In the genomic region with DNA sequence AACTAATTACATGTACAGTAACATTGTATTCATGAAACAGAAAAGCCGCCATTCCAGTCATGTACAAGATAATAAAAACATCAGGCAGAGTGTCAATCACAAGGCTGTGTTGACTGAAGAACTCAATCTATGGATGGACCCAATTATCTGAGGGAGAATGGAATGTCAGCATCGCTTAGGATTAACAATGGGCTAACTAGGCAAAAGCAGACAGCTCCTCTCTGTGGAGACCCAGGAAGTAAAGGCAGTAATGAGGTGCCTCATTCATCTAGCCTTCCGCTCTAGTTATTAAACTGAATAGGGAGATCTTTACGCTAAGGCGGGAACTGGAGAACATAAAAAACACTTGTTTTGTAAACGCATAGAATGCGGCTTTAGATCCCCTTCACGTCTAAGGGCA, we compare ENCODE assay signal across 18 mouse cellular contexts.
DNase-seq lines count a peak whose midpoint lies in the region; ATAC-seq lines count a peak whose summit lies in the region.
"Had no signal": no experiment of that assay in that cellular context is flagged by ENCODE, and none has a peak within 500 bp of the region (broad histone marks: within the 10 kb centered on the region; RNA-seq: fewer than 3 reads in every experiment).

No protein-coding gene starts in this region.

- no peaks in the 10 kb centered on the region for H3K27me3 ChIP-seq in forebrain, embryonic 15.5 days
- H3K27me3 ChIP-seq: embryonic facial prominence, embryonic 13.5 days; lung, embryonic 15.5 days had no signal

- intact Hi-C loops in left cerebral cortex, postnatal 4 days (cut with DNase I), result no loop called here

- no peaks in the 10 kb centered on the region for H3K9me3 ChIP-seq in forebrain, embryonic 15.5 days
- H3K9me3 ChIP-seq: embryonic facial prominence, embryonic 13.5 days; lung, embryonic 15.5 days had no signal

- peaks cover 4% of the 10 kb centered on the region; the same call in 1 of the 2 replicates for H3K36me3 ChIP-seq in forebrain, embryonic 15.5 days
- H3K36me3 ChIP-seq: embryonic facial prominence, embryonic 13.5 days; lung, embryonic 15.5 days had no signal

- H3K4me2 ChIP-seq in forebrain, embryonic 15.5 days (replicated peaks), result no peak overlapping the region
- H3K4me2 ChIP-seq: embryonic facial prominence, embryonic 13.5 days; heart, embryonic 11.5 days; lung, embryonic 15.5 days had no signal

- DNase-seq in R1 (ENCODE audit: low read depth, low spot score), result peak; percentile 60
- DNase-seq in embryo, embryonic 10.5 days (ENCODE audit: low spot score), result peak; percentile 71
- peak; percentile 44 for DNase-seq in mesoderm, embryonic 11.5 days (ENCODE audit: low read depth, low spot score)
- DNase-seq in left cerebral cortex, postnatal 4 days, result no peak
- no peak for DNase-seq in adrenal gland, postnatal 25 days
- DNase-seq in heart, adult 18-20 months, result no peak
- DNase-seq: cerebellum, adult 2 months; gastrocnemius, postnatal 14 days; heart, postnatal 36 days; kidney, adult 11 months; kidney, postnatal 4 days; right cerebral cortex, postnatal 4 days; thymus, postnatal 14 days had no signal

- no peak overlapping the region for H3K27ac ChIP-seq in forebrain, embryonic 15.5 days (replicated peaks)
- H3K27ac ChIP-seq: embryonic facial prominence, embryonic 13.5 days; lung, embryonic 15.5 days had no signal

- WGBS in forebrain, embryonic 15.5 days, result 2% methylated on average over 8 of the region's 8 CpGs

- no peak overlapping the region for H3K4me3 ChIP-seq in forebrain, embryonic 15.5 days
- H3K4me3 ChIP-seq: embryonic facial prominence, embryonic 13.5 days; lung, embryonic 15.5 days had no signal

- ATAC-seq in forebrain, embryonic 15.5 days (replicated peaks), result peak; percentile 69
- ATAC-seq: CD4-positive, CD25-positive, alpha-beta regulatory T cell, adult 4 months had no signal

- peaks cover 26% of the 10 kb centered on the region for H3K4me1 ChIP-seq in forebrain, embryonic 15.5 days
- H3K4me1 ChIP-seq: embryonic facial prominence, embryonic 13.5 days had no signal

- no peak overlapping the region for H3K9ac ChIP-seq in forebrain, embryonic 15.5 days (replicated peaks)
- H3K9ac ChIP-seq: embryonic facial prominence, embryonic 13.5 days; lung, embryonic 15.5 days had no signal

Comparison
In these comparisons a context has a peak if more than half of its experiments do, and no peak if none do; other contexts are left out.
1. DNase-seq: peak in R1 (single experiment), embryo, embryonic 10.5 days (single experiment) and mesoderm, embryonic 11.5 days (single experiment); none in left cerebral cortex, postnatal 4 days (single experiment), adrenal gland, postnatal 25 days (single experiment) and heart, adult 18-20 months (0 of 2).